Mouse (Mus musculus) megakaryocyte, embryonic 14.5 days (primary cell): ENCODE measurements around the gene Mrps11.

Experiments
- FLI1 ChIP-seq: IDR thresholded peaks from 2 replicates; pipeline ENCODE4 v1.6.1; 2012; ENCODE audit warnings: low read length, inconsistent platforms, mixed read lengths
- GATA1 ChIP-seq: IDR thresholded peaks from 3 replicates; pipeline ENCODE4 v1.6.1; 2012; ENCODE audit warnings: mixed read lengths, low read length, inconsistent platforms, borderline replicate concordance

DNA sequence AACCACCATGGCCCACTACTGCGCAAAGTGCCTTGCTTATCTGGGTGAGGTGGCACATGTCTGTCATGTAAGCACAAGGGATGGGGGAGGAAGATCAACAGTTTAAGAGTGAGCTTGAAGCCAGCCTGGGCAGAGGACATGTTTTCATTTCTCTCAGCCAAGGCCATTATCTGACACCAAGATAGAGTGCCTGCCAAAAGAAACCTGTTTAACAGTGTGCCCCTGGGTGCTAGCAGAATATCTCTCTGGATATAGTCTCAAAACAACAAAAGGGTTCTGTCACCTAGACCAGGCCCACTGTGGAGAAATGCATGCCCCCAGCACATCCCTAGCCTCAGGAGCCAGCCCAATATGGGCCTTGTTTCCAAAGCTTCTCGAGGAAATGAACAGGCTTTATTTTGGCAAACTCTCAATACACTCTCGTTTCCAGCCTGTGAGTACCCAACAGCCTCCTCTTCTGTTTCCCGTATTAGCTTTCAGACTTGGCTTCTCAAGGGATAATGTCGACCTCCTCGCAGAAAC is 11.7 kb downstream of the Mrps11 start:
- TF ChIP-seq GATA1 (no peak), FLI1 (no peak)
